Mouse (Mus musculus) olfactory bulb, adult 2 months (tissue): Measurements from ENCODE around the gene Dmpk.

Source experiments
- CTCF ChIP-seq: fragments of 200-500 bp; IDR thresholded peaks from 2 replicates; pipeline ENCODE4 v1.5.1; 2012; ENCODE audit warnings: low read depth, mild to moderate bottlenecking, low read length, moderate library complexity; ENCODE audit not compliant: insufficient read depth
- POLR2A ChIP-seq: fragments of 200-500 bp; IDR thresholded peaks from 2 replicates; pipeline ENCODE4 v1.6.1; 2012; ENCODE audit warnings: mild to moderate bottlenecking, low read depth, low read length, moderate library complexity; ENCODE audit not compliant: insufficient read depth

GRCm38 (mm10) chr7:19076586-19076991, 7.1 kb upstream of the Dmpk start:
- TF ChIP-seq POLR2A, result no peak; the same call in 1 of the 2 replicates
- no peak for TF ChIP-seq CTCF
